Mouse (Mus musculus) lung, postnatal 4 days (tissue): Measurements from ENCODE around the gene Scamp2.

Experiments
- DNase-seq, 2 experiments: peaks; one replicate each; pipeline ENCODE4 v3.0.0; 2021

Gene Scamp2

GRCm38 (mm10) chr9:57560861-57561710 lies at the start of gene Scamp2:
Gene Scamp2 (plus strand): TSS chr9:57560943.
- DNase-seq = peak; percentile 95

- peak in 1 of 2 experiments; percentile 61 for DNase-seq
Measured at GRCm38 (mm10) chr9:57517113-57517512, 43.6 kb upstream of the Scamp2 start.

GRCm38 (mm10) chr9:57520375-57521055 lies 40.2 kb upstream of the Scamp2 start:
- DNase-seq = no peak

GRCm38 (mm10) chr9:57521056-57521911 lies 39.5 kb upstream of the Scamp2 start, which contains the start of gene Cox5a:
Gene Cox5a (plus strand): TSS chr9:57521274.
- DNase-seq = peak; percentile 96 to 97

- DNase-seq = no peak
Measured at GRCm38 (mm10) chr9:57522114-57522860, 38.5 kb upstream of the Scamp2 start.

- DNase-seq = no peak
Measured at GRCm38 (mm10) chr9:57522861-57523246, 37.9 kb upstream of the Scamp2 start.

GRCm38 (mm10) chr9:57523754-57524153 lies 37.0 kb upstream of the Scamp2 start:
- DNase-seq = no peak

GRCm38 (mm10) chr9:57524439-57524838 lies 36.3 kb upstream of the Scamp2 start:
- DNase-seq = no peak

- no peak for DNase-seq
Measured at GRCm38 (mm10) chr9:57525516-57525915, 35.2 kb upstream of the Scamp2 start.

GRCm38 (mm10) chr9:57526435-57526834 lies 34.3 kb upstream of the Scamp2 start:
- no peak for DNase-seq

- DNase-seq = no peak
Measured at GRCm38 (mm10) chr9:57531946-57532345, 28.8 kb upstream of the Scamp2 start.

GRCm38 (mm10) chr9:57536362-57536761 lies 24.4 kb upstream of the Scamp2 start:
- DNase-seq = no peak

- DNase-seq = peak; percentile 94 to 95
Measured at GRCm38 (mm10) chr9:57537044-57537727, 23.6 kb upstream of the Scamp2 start, which contains the start of gene Fam219b. Gene Fam219b (plus strand): TSS chr9:57537528.

- no peak for DNase-seq
Measured at GRCm38 (mm10) chr9:57537728-57538181, 23.0 kb upstream of the Scamp2 start.

- no peak for DNase-seq
Measured at GRCm38 (mm10) chr9:57539550-57539949, 21.2 kb upstream of the Scamp2 start.

- DNase-seq = peak in 1 of 2 experiments; percentile 70
Measured at GRCm38 (mm10) chr9:57541312-57541711, 19.4 kb upstream of the Scamp2 start.

GRCm38 (mm10) chr9:57543951-57544350 lies 16.8 kb upstream of the Scamp2 start:
- DNase-seq = no peak

GRCm38 (mm10) chr9:57547287-57547686 lies 13.5 kb upstream of the Scamp2 start:
- DNase-seq = no peak

GRCm38 (mm10) chr9:57547869-57548268 lies 12.9 kb upstream of the Scamp2 start:
- DNase-seq = no peak

GRCm38 (mm10) chr9:57549186-57549585 lies 11.6 kb upstream of the Scamp2 start:
- no peak for DNase-seq

GRCm38 (mm10) chr9:57550126-57550862 lies 10.4 kb upstream of the Scamp2 start:
- peak in 1 of 2 experiments; percentile 33 for DNase-seq
